Mouse (Mus musculus) bone marrow macrophage, adult 2 months (primary cell): Measurements from ENCODE around the gene Wdr19.

Experiments used
- CTCF ChIP-seq: IDR thresholded peaks from 2 replicates; pipeline ENCODE4 v1.5.1; 2012; ENCODE audit warnings: low read depth, mild to moderate bottlenecking, low read length, moderate library complexity
- POLR2A ChIP-seq: IDR thresholded peaks from 2 replicates; pipeline ENCODE4 v1.6.1; 2012; ENCODE audit warnings: mild to moderate bottlenecking, low read depth, low read length, borderline replicate concordance

DNA sequence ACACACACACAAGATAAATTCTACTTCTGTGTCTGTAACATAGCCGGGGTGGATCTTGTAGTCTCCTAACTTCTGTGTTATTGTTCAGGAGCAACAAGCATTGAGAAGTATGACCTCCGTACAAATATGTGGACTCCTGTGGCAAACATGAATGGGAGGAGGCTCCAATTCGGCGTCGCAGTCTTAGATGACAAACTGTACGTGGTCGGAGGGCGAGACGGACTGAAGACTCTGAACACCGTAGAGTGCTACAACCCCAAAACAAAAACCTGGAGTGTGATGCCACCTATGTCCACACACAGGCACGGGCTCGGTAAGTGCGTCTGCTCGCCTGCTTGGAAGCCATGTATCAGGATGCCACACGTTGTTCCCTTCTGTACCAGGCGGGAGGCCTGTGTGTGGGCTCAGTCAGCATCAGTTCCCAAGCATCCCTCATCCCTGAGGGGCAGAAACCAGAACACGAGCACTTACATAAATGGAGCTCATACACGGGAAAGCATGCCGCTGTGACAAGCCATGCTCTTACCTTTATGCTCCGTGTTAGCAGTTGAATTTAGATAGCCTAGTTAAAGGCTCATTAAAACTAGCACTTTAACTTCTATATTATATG, 40.7 kb upstream of the Wdr19 start:
- TF ChIP-seq CTCF (no peak), POLR2A (no peak)
